Mouse (Mus musculus): ENCODE measurements around the gene March9. TPM values are rescaled to one million over a fixed set of nuclear protein-coding genes. Genes with fewer than 3 reads are reported as not detected.
A peak's percentile ranks its signal among the peaks of the same experiment; 100 is the strongest.

March9 gene
- 3.5 and 4.9 TPM in 2 replicates for polyA plus RNA-seq (2012; rRNA removed)

GRCm38 (mm10) chr10:127059968-127060916 is at the start of gene March9:
March9 (minus strand) TSS chr10:127060184.
- DNase-seq (ENCODE audit: low spot score) = peak; percentile 48

- no peak for DNase-seq (ENCODE audit: low spot score)
Measured at GRCm38 (mm10) chr10:127108262-127108583, 48.2 kb upstream of the March9 start.

GRCm38 (mm10) chr10:127107563-127108261 is 47.7 kb upstream of the March9 start:
- DNase-seq (ENCODE audit: low spot score) = no peak

GRCm38 (mm10) chr10:127103631-127104030 is 43.6 kb upstream of the March9 start:
- no peak for DNase-seq (ENCODE audit: low spot score)

GRCm38 (mm10) chr10:127101151-127101550 is 41.2 kb upstream of the March9 start:
- DNase-seq (ENCODE audit: low spot score) = no peak

GRCm38 (mm10) chr10:127100414-127100813 is 40.4 kb upstream of the March9 start:
- no peak for DNase-seq (ENCODE audit: low spot score)

GRCm38 (mm10) chr10:127099868-127100267 is 39.9 kb upstream of the March9 start:
- no peak for DNase-seq (ENCODE audit: low spot score)

- DNase-seq (ENCODE audit: low spot score) = no peak
Measured at GRCm38 (mm10) chr10:127099191-127099590, 39.2 kb upstream of the March9 start.

GRCm38 (mm10) chr10:127098514-127098913 is 38.5 kb upstream of the March9 start:
- DNase-seq (ENCODE audit: low spot score) = no peak

- no peak for DNase-seq (ENCODE audit: low spot score)
Measured at GRCm38 (mm10) chr10:127094382-127094802, 34.4 kb upstream of the March9 start.

GRCm38 (mm10) chr10:127092742-127093141 is 32.8 kb upstream of the March9 start:
- DNase-seq (ENCODE audit: low spot score) = no peak

- DNase-seq (ENCODE audit: low spot score) = no peak
Measured at GRCm38 (mm10) chr10:127091507-127092396, 31.8 kb upstream of the March9 start.

GRCm38 (mm10) chr10:127090560-127091411 is 30.8 kb upstream of the March9 start:
- no peak for DNase-seq (ENCODE audit: low spot score)

- no peak for DNase-seq (ENCODE audit: low spot score)
Measured at GRCm38 (mm10) chr10:127085633-127086032, 25.6 kb upstream of the March9 start.

GRCm38 (mm10) chr10:127085052-127085451 is 25.1 kb upstream of the March9 start:
- DNase-seq (ENCODE audit: low spot score) = no peak

GRCm38 (mm10) chr10:127083915-127084306 is 23.9 kb upstream of the March9 start:
- no peak for DNase-seq (ENCODE audit: low spot score)

- DNase-seq (ENCODE audit: low spot score) = peak; percentile 19
Measured at GRCm38 (mm10) chr10:127083292-127083914, 23.4 kb upstream of the March9 start.

GRCm38 (mm10) chr10:127081996-127082620 is 22.1 kb upstream of the March9 start:
- no peak for DNase-seq (ENCODE audit: low spot score)

GRCm38 (mm10) chr10:127080901-127081780 is 21.2 kb upstream of the March9 start:
- no peak for DNase-seq (ENCODE audit: low spot score)

All from urinary bladder, adult 2 months (tissue).